Mouse (Mus musculus) frontal cortex, postnatal 36 days (tissue): ENCODE data around the gene Agtr1a.

Source experiments
- DNase-seq, 2 experiments: peaks; one replicate each; pipeline ENCODE4 v3.0.0; 2022; ENCODE audit warnings: low spot score in 2 of 2

The Agtr1a gene

DNA sequence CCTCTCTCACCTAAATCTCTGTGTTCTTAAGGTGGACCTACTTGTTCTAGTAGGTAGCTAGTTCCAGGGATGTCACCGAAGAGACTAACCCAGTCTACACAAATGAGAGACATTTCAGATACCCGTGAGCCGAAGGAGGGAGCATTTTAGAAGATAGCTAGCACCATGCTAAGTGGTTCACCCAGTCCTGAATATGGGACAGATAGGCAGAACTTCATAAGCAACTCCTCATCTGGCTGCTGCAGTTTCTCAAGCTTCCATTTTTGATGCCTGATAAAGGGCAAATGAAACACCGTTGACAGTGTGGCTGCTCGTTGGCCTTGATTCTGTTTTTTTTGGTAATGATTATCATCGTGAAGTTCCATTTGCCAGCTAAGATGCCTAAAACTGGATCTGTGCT, 25.8 kb downstream of the Agtr1a start:
- no peak for DNase-seq

DNA sequence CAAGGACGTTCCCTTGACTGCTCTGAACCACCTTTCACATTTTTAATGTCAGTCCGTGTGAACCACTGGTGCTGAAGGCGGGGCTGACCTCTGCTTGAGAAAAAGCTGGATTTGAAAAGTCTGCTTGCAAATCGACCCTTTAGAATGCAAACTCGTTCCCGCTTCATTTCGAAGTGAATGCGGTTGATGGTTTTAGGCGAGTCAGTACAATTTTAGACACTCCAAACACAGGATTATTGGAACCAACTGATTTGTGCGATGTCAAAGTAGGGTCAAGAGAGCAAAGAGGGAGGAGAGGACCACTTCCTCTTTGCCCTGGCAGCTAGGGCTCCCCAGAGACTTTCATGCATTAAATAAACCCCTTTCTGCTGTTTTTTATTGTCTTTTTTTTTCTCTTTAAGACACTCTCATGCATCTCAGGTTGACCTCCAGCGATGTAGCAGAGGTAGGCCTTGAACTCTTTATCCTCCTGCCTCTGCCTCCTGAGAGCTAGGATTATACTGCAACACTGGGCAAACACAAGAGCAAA, 27.9 kb downstream of the Agtr1a start:
- DNase-seq = no peak

DNA sequence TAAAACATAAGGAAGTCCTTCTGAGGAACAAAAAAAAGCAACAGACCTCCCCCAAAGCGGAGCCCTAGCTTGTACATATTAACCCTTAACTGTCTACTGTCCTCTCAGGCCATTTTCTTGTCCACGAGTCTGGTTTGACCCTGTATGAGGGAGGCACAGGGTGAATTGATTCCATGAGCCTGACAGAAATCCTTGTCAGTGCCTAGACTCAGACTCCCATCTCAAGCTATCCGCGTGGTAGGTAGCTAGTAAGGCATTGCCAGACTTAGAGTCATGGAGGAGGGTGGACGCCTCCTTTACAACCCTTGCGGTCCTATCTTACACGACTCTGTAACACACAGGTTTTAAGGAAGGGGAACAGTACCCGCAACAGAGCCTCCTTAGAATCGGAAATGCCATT, 28.5 kb downstream of the Agtr1a start:
- DNase-seq = no peak

DNA sequence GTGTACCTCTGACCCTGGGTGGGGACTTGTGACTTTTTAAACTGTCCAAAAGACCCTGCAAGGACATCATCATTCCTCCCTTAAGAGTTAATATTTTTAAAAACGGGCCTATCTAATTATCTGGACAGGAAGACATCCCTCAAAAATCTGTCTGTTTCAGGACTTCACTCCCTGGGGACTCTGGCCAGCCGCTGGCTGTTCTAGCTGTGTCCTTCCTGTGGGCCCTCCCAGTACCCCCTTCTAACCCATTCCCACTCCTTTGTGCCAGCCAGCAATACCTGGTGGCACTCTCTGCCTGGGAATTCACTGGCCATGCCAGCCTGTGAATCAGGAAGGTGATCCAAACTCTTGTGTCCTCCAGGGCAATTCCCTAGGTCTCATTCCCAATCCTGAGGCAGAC, 29.1 kb downstream of the Agtr1a start:
- no peak for DNase-seq

DNA sequence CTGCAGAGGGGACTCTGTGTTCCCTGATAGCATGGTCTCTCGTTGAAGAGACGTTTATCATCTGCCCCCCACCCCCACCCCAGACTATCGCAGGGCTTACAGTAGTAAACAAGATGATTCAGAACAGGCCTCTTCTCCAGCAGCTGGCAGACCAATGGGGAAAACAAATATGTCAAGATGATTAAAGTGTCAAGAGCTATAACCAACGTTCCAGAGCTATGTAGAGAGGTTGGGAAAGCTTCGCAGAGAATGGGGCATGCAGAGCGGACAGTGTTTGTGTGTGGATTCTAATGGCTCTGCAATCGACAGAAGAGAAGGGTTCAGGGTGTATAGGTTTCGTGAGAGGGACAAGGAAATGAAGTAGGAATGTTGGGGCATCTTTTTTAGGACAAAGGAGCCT, 31.9 kb downstream of the Agtr1a start:
- DNase-seq = no peak

DNA sequence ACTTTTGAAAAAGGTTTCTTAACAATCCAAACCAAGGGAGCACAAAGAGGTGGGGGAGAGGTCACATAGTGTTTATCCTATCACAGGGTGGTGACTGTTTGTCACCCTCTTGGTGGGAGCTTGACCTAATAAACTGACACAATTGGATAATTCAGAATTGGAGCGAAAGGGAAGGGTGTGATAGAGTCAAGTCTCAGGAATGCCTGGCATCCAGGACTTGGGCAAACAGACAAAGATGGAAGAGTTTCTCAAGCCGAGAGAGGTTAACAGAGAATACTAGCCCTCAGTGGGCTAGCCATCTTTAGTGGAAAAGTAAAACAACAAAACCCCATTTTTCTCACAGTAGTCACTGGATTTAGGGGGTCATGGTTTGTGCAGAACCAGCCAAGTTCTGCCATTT, 32.5 kb downstream of the Agtr1a start:
- DNase-seq = no peak

DNA sequence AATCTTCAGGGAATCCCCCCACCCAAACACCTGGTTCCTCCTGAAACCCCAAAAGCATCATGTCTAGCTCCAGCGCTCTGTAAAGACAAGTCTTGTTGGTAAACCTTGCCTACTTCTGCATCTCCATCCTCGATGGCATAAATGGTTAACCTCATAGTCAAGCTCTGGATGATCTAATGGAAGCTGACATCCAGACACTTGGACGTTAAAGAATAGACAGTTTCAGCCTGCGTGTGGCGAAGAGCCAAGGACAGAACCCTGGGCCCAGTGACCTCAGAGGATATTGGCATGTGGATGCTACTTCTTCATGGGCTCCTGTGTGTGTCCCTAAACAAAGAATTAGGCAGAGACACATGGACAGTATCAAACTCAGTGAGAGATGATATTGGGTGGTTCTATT, 42.6 kb downstream of the Agtr1a start:
- no peak for DNase-seq

DNA sequence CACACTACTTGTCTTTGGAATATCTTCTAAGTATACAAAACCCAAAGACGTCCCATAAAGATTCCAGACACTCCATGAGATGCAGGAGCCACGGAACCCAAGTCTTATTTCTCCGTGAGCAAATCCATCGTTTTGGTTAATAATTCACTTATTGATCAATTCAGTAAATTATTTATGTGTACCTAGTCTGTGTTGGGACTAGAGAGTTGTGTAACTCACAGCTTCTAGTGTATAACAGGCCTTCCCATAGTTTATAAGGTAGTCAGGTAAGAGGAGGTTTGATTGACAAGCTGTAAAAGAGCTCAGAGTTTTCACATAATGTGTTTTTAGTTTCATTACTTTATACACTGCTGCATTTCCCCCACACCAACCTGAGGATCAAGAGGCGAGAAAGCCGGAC, 48.9 kb downstream of the Agtr1a start:
- no peak for DNase-seq

DNA sequence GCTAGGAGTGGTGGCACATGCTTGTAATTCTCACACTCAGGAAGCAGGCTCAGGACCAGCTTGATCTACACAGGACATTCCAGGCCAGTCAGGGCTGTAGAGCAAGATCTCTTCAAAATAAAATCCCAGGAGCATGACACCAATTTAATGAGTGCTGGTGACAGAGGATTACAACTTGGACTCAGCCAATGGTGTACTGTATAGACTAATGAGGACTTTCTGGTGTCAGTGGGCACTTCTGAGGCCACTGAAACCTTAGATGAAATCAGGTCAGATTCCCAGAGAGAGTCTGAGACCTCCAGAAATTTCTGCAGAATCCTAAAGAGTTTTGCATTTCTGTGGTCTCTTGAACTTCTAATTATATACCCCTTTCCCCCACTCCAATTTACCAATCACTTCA, 57.9 kb downstream of the Agtr1a start:
- DNase-seq = no peak

DNA sequence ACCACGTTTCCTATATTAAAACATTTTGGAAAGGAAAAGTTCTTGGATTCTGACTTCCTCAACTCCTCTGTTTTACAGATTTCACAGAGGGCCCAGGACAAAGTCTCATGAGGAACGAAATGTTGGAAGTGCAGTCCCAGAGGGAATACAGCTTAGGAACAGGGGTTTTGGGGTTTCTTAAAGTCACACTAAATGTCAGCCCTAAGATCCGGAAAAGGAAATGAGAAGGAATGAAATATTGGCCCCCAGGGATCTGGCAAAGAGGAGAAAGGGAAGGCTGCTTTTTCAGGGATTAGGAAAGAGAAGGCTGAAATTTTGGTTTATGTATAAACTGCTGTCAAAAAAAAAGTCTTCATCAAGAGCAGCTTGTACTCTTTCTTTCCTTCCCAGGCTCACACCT, 60.2 kb downstream of the Agtr1a start:
- no peak for DNase-seq

DNA sequence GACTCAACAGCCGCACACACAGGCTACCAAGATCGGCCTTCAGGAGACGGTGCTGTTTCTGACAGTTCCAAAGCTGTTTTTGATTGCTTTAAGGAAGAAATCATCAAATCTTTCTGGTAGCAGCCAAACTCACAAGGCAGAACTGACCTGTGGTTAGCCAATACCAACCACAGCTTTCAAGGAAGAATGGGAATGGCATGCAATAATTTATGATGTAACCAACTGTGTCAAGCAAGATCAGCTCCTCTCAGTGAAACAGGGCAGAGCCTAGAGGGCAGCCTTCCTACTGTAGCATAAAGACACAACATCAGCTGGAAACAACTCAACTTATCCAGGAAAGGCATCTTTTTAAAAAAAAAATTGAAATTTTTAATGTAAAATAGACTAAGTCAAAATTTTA, 62.6 kb downstream of the Agtr1a start:
- DNase-seq = no peak

DNA sequence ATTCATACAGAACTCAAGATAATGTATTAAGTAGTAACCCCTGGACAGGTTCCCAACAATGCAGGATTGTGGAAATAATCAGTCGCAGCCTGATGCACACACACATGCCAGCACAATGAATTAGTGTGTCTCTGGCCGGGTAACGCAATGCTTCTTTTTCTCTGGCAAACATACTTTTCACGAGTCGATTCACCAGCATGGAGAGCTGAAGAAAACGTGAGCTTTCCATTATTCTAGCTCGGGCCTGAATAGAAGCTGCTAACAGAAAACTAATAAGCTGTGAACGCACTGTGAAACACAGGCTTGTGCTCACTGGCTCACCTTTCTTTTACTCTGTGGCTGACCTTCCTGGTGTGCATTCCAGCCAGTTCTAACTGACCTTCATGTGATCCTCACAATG, 64.4 kb downstream of the Agtr1a start:
- DNase-seq = no peak

DNA sequence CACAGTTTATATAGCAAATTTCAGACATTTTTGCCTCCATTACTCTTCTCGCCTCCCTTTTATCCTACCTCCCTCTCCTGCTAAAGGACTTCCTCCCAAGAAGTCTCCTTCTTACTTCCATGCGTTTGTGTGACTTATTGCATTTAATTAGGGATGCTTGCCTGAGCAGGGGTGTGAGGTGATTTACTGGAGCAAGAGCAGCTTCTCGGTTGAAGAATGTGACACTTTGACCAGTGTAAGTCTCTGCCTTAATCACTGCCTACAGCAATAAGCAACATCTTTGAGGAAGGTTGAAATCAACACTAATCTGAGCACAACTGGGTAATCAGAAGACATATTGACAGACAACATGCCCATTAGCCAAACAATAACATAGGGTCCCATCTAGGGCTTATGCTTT, 67.6 kb downstream of the Agtr1a start:
- DNase-seq = no peak

DNA sequence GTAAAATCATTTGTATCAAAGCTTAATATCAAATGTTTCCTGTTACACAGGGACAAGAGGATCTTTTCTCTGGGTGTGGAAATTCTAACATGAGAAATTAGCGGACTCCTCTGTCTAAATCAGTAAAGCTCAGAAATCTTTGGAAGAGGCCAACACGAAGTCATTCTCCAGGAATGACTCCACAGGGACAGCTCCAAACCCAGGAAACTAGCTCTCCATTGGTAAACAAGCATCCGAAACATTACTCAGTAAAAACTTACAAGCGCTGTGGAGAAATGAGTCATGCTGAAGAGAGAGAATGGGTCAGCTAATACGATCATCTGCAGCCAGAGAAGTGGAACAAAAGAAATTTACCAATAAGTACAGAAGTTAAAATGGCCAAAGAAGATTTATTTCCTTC, 82.4 kb downstream of the Agtr1a start:
- DNase-seq = no peak

DNA sequence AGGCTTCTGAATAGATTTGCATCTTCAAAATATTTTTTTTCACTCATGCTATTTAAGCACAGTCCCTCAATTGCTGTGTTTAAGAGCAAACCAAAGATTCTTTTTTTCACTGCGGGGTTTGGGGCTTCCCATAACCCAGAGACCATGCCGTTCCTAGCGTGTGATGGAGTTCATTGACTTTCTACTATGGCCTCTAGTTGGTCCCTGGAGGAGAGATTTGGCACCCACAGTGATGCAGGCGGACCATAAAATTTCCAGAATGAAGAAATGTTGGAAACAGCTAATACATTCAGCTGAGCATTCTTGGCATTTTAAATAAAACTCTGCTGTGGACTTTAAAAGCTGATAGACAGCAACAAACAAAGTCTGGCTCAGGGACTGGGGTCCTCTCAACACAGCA, 90.8 kb downstream of the Agtr1a start:
- no peak for DNase-seq

DNA sequence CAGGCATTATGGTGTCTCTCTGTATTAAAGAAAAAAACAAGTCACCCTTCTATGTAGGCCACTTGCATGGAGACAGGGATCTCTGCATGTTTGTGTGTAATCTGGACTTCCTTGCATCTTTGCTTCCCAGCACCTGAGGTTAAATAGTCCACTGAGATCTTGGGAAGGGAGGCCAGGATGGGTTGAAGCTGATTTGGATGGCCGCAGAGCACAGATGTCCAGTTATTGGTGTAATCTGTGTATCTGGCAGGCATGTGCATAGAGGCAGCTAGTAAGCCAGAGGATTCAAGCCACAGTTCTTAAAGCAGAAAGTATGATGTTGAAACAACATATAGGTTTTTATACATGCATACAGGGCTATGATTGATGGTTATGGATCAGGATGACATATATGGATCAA, 91.2 kb downstream of the Agtr1a start:
- DNase-seq = no peak
